Mouse (Mus musculus): Measurements from ENCODE around the gene Dhx57. TPM values are rescaled to one million over a fixed set of nuclear protein-coding genes. Genes with fewer than 3 reads are reported as not detected.

The Dhx57 gene
- polyA plus RNA-seq, 1 experiment from 2014 or later = 23.3 TPM

- H3K9me3 ChIP-seq (ENCODE audit: control insufficient read depth, low read length) = no peaks in the 10 kb centered on the region
- ATAC-seq (ENCODE audit: low FRiP score) (peak; percentile 38; the same call in 1 of the 2 replicates), DNase-seq (ENCODE audit: low spot score) (no peak)
- no peaks in the 10 kb centered on the region for H3K27me3 ChIP-seq (ENCODE audit: control insufficient read depth, insufficient read depth, low read length)
- H3K9ac ChIP-seq (ENCODE audit: low read depth, low read length) = no peak overlapping the region
- no peak overlapping the region for H3K4me2 ChIP-seq (replicated peaks; ENCODE audit: low read depth, low read length)
- H3K27ac ChIP-seq (ENCODE audit: low read depth, low read length) = no peak overlapping the region
- H3K36me3 ChIP-seq (ENCODE audit: control insufficient read depth, insufficient read depth, low read length) = peaks cover 17% of the 10 kb centered on the region
- no peaks in the 10 kb centered on the region for H3K4me1 ChIP-seq (replicated peaks; ENCODE audit: control insufficient read depth, insufficient read depth, low read length)
- no peak overlapping the region for H3K4me3 ChIP-seq (ENCODE audit: low read depth, low read length)
- WGBS = 87% methylated on average over 3 of the region's 3 CpGs
These were observed 91.0 kb downstream of the Dhx57 start for GRCm38 (mm10) chr17:80199160-80199778.

- H3K36me3 ChIP-seq (ENCODE audit: control insufficient read depth, insufficient read depth, low read length) = 0 out of 2 replicates have a peak, but pooled peaks cover 2% of the 10 kb centered on the region
- no peak overlapping the region for H3K27ac ChIP-seq (ENCODE audit: low read depth, low read length)
- H3K4me3 ChIP-seq (ENCODE audit: low read depth, low read length) = no peak overlapping the region
- no peak overlapping the region for H3K9ac ChIP-seq (ENCODE audit: low read depth, low read length)
- no peaks in the 10 kb centered on the region for H3K9me3 ChIP-seq (ENCODE audit: control insufficient read depth, low read length)
- WGBS = 69% methylated on average over 5 of the region's 5 CpGs
- H3K27me3 ChIP-seq (ENCODE audit: control insufficient read depth, insufficient read depth, low read length) = no peaks in the 10 kb centered on the region
- DNase-seq (ENCODE audit: low spot score) = peak; percentile 42
- ATAC-seq (ENCODE audit: low FRiP score) = no peak
- no peaks in the 10 kb centered on the region for H3K4me1 ChIP-seq (replicated peaks; ENCODE audit: control insufficient read depth, insufficient read depth, low read length)
- H3K4me2 ChIP-seq (replicated peaks; ENCODE audit: low read depth, low read length) = no peak overlapping the region
These were observed 97.2 kb downstream of the Dhx57 start for GRCm38 (mm10) chr17:80193075-80193474.

Other genes starting within 250 kb of the Dhx57 start
- gene Hnrnpll, start 228.1 kb downstream of the Dhx57 start, polyA plus RNA-seq (2014; fragmentation: Nextera tagmentation; extraction: Ambion mirVana) = 123 and 132 TPM in 2 replicates
- 7.8 and 9.1 TPM in 2 replicates for gene Galm, start 163.0 kb downstream of the Dhx57 start, polyA plus RNA-seq (2014; fragmentation: Nextera tagmentation; extraction: Ambion mirVana)
- 773 and 810 TPM in 2 replicates for gene Srsf7, start 83.2 kb downstream of the Dhx57 start, polyA plus RNA-seq (2014; fragmentation: Nextera tagmentation; extraction: Ambion mirVana)
- gene Ttc39d, start 83.0 kb downstream of the Dhx57 start, polyA plus RNA-seq (2014; fragmentation: Nextera tagmentation; extraction: Ambion mirVana) = 0.20 TPM in 1 of 2 replicates, not detected in the other
- 37.9 and 41.5 TPM in 2 replicates for gene Gemin6, start 66.0 kb downstream of the Dhx57 start, polyA plus RNA-seq (2014; fragmentation: Nextera tagmentation; extraction: Ambion mirVana)
- gene Morn2, start 273 bp downstream of the Dhx57 start, polyA plus RNA-seq (2014; fragmentation: Nextera tagmentation; extraction: Ambion mirVana) = 32.0 and 38.6 TPM in 2 replicates
- 0.50 and 1.7 TPM in 2 replicates for gene Arhgef33, start 16.9 kb upstream of the Dhx57 start, polyA plus RNA-seq (2014; fragmentation: Nextera tagmentation; extraction: Ambion mirVana)
- gene Gm10190, start 83.1 kb upstream of the Dhx57 start, polyA plus RNA-seq (2014; fragmentation: Nextera tagmentation; extraction: Ambion mirVana) = 1.8 and 1.9 TPM in 2 replicates
- gene Sos1, start 190.0 kb upstream of the Dhx57 start, polyA plus RNA-seq (2014; fragmentation: Nextera tagmentation; extraction: Ambion mirVana) = 9.0 and 11.5 TPM in 2 replicates

Data from hindbrain, embryonic 11.5 days (tissue).